Mouse (Mus musculus) ES-E14 (cell line): Measurements from ENCODE around the gene Col4a2.

Experiments used
- CHD2 ChIP-seq: IDR thresholded peaks from 2 replicates; pipeline ENCODE4 v1.6.1; 2014; ENCODE audit warnings: mild to moderate bottlenecking, low read depth, low read length, inconsistent platforms
- HCFC1 ChIP-seq: IDR thresholded peaks from 2 replicates; pipeline ENCODE4 v1.6.1; 2012; ENCODE audit warnings: low read length, inconsistent platforms, borderline replicate concordance; ENCODE audit not compliant: insufficient read depth

- TF ChIP-seq HCFC1, result no peak
- TF ChIP-seq CHD2, result no peak
These were observed 164.0 kb downstream of the Col4a2 start for GRCm38 (mm10) chr8:11476338-11477177.
